Mouse (Mus musculus) stomach, postnatal 0 days (tissue): ENCODE measurements around the gene Cd4. TPM values are rescaled to one million over a fixed set of nuclear protein-coding genes. Genes with fewer than 3 reads are reported as not detected.

ENCODE experiments used
- ATAC-seq: fragments of 200-750 bp; cut with Nextera tagmentation; 2 replicates; pipeline ENCODE4 v1.8.0; 2017; ENCODE audit not compliant: low FRiP score, low TSS enrichment
- DNase-seq: peaks from one replicate; pipeline ENCODE4 v3.0.0-alpha.2; 2016; ENCODE audit warnings: low spot score
- H3K27ac ChIP-seq: fragments of 300-500 bp; sonication (generic); replicated peaks from 2 replicates; pipeline ENCODE4 v1.5.1; 2014; ENCODE audit warnings: mild to moderate bottlenecking, control low read depth
- H3K27me3 ChIP-seq: fragments of 300-500 bp; sonication (generic); 2 replicates; pipeline ENCODE4 v1.6.1; 2014; ENCODE audit warnings: low read length; ENCODE audit not compliant: control insufficient read depth, insufficient read depth
- H3K36me3 ChIP-seq: fragments of 300-500 bp; sonication (generic); 2 replicates; pipeline ENCODE4 v1.6.1; 2014; ENCODE audit warnings: low read length, mixed read lengths; ENCODE audit not compliant: control insufficient read depth, insufficient read depth
- H3K4me1 ChIP-seq: fragments of 300-500 bp; sonication (generic); replicated peaks from 2 replicates; pipeline ENCODE4 v1.6.1; 2014; ENCODE audit warnings: antibody characterized with exemption; ENCODE audit not compliant: control insufficient read depth, insufficient read depth
- H3K4me2 ChIP-seq: fragments of 300-500 bp; sonication (generic); replicated peaks from 2 replicates; pipeline ENCODE4 v1.6.1; 2014; ENCODE audit warnings: low read depth, mild to moderate bottlenecking, control low read depth, moderate library complexity
- H3K4me3 ChIP-seq: fragments of 300-500 bp; sonication (generic); 2 replicates; pipeline ENCODE4 v1.5.1; 2014; ENCODE audit warnings: low read depth, low read length, control low read depth
- H3K9ac ChIP-seq: fragments of 300-500 bp; sonication (generic); 2 replicates; pipeline ENCODE4 v1.6.1; 2014; ENCODE audit warnings: mild to moderate bottlenecking, low read length, control low read depth, mixed read lengths
- H3K9me3 ChIP-seq: fragments of 300-500 bp; sonication (generic); 2 replicates; pipeline ENCODE4 v1.6.1; 2016; ENCODE audit warnings: low read length; ENCODE audit not compliant: control insufficient read depth
- CTCF ChIP-seq: IDR thresholded peaks from 2 replicates; pipeline ENCODE4 v1.5.1; 2016; ENCODE audit warnings: antibody characterized with exemption, low read depth, mild to moderate bottlenecking, moderate library complexity
- EP300 ChIP-seq: optimal IDR thresholded peaks from 2 replicates; pipeline ENCODE3; 2016; ENCODE audit warnings: antibody characterized with exemption
- WGBS: fragments of 180-500 bp; shearing (Covaris S2); extraction: QIAGEN DNeasy Blood & Tissue Kit; methylation state at CpG from one replicate; pipeline ENCODE4 v1.1.7; 2014; 5-methylcytosine and 5-hydroxymethylcytosine counted together
- polyA plus RNA-seq: library from polyadenylated mRNA; unstranded; fragments of >200 nt; fragmentation: Nextera tagmentation; extraction: Ambion mirVana; gene quantifications from 2 replicates; pipeline ENCODE4 v1.2.1, GENCODE M21; 2015

Gene Cd4
- polyA plus RNA-seq, 1 experiment from 2014 or later: 0.45 TPM

DNA sequence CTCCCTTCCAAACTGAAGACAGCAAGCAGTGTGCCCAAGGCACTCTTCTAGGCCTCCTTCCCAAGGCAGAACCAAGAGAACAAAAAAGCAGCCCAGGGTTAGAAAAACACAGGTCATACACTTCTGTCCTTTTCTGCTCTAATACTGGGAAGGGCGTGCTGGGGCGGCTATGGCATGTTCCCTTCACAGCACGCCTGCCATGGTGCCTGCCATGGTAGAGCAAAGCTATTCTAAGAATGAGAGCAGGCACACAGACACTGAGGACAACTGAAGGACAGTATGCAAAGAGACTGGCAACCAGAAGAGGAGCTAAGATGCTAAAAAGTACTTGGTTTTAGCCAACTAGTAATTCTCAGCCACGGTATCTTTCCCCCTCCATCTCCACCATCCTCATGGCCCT, 66.0 kb downstream of the Cd4 start:
- Histone ChIP-seq H3K4me3 (no peak overlapping the region), H3K27ac (no peak overlapping the region), H3K4me2 (no peak overlapping the region), H3K27me3 (no peaks in the 10 kb centered on the region), H3K9me3 (no peaks in the 10 kb centered on the region), H3K4me1 (no peaks in the 10 kb centered on the region), H3K9ac (no peak overlapping the region), H3K36me3 (peaks cover 50% of the 10 kb centered on the region)
- TF ChIP-seq EP300: no peak
- TF ChIP-seq CTCF: no peak
- ATAC-seq: no peak
- DNase-seq: no peak
- WGBS: 91% methylated on average over 4 of the region's 4 CpGs

DNA sequence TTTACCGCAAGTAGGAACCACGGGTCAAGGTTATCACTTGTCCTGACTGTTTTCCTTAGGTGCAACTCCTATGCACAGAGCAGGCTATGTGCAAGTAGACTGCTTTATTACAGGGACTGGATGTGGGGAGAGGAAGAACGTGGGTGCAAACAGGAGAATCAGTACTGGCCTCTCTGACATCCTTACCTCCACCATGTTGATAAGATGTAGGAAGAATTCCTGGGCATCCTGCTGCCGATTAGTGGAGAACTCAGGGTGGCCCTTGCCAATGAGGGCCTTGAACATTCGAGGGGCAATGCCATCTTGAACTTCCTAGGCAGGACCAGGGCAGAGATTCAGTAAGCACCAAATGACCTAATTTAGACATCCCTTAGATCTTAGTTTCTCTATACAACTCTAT, 67.1 kb downstream of the Cd4 start:
- Histone ChIP-seq H3K4me3 (no peak overlapping the region), H3K4me2 (no peak overlapping the region), H3K9ac (no peak overlapping the region), H3K4me1 (no peaks in the 10 kb centered on the region), H3K27me3 (no peaks in the 10 kb centered on the region), H3K36me3 (peaks cover 51% of the 10 kb centered on the region), H3K27ac (no peak overlapping the region), H3K9me3 (no peaks in the 10 kb centered on the region)
- ATAC-seq: no peak
- WGBS: 94% methylated on average over 5 of the region's 5 CpGs
- TF ChIP-seq EP300 (no peak), CTCF (no peak)
- DNase-seq: no peak

DNA sequence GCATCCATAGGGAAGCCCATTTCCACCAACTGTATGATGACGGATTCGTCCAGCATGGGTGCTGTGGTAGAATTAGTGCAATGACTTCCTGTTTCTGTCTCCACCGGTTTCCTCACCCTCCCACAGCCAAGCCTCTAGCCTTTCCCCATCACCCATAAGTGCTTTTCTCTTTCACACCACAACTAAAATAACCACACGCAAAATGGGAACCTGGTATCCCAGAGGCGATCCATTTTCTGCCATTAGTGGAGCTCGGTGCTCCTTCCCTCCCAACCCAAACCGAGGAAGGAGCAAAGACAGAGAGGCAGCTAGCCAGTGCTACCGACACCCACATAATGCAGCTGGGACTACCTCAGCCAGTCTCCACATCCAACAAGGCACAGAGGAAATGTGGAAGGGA, 70.0 kb downstream of the Cd4 start:
- peaks cover 45% of the 10 kb centered on the region for H3K36me3 ChIP-seq
- peaks cover 4% of the 10 kb centered on the region for H3K4me1 ChIP-seq
- no peak overlapping the region for H3K4me3 ChIP-seq
- DNase-seq: no peak
- no peaks in the 10 kb centered on the region for H3K27me3 ChIP-seq
- 91% methylated on average over 8 of the region's 8 CpGs for WGBS
- H3K4me2 ChIP-seq: no peak overlapping the region
- no peaks in the 10 kb centered on the region for H3K9me3 ChIP-seq
- no peak overlapping the region for H3K27ac ChIP-seq
- TF ChIP-seq EP300 (no peak), CTCF (no peak)
- ATAC-seq: no peak
- no peak overlapping the region for H3K9ac ChIP-seq

DNA sequence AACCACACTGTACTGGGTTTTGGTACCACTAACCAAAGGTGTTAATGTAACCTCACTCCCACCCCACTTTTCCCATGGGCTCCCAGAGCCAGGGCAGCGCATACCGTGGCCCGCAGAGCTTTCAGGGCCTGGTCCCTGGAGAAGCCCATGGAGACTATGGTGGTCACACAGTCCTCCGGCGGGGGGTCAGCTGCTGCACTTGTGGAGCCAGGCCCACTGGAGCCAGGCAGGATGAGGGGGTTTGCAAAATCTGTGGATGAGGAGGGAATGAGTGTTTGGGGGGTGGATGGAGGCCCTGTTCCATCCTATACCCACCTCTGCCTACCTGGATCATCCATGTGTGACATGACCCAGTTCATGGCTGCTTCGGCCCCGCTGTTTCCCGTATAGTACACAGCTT, 70.5 kb downstream of the Cd4 start:
- H3K4me2 ChIP-seq: no peak overlapping the region
- DNase-seq (no peak), ATAC-seq (no peak)
- peaks cover 4% of the 10 kb centered on the region for H3K4me1 ChIP-seq
- H3K27ac ChIP-seq: no peak overlapping the region
- H3K36me3 ChIP-seq: peaks cover 44% of the 10 kb centered on the region
- H3K9ac ChIP-seq: no peak overlapping the region
- WGBS: 93% methylated on average over 8 of the region's 8 CpGs
- H3K27me3 ChIP-seq: no peaks in the 10 kb centered on the region
- TF ChIP-seq EP300 (no peak), CTCF (no peak)
- H3K9me3 ChIP-seq: no peaks in the 10 kb centered on the region
- H3K4me3 ChIP-seq: no peak overlapping the region

DNA sequence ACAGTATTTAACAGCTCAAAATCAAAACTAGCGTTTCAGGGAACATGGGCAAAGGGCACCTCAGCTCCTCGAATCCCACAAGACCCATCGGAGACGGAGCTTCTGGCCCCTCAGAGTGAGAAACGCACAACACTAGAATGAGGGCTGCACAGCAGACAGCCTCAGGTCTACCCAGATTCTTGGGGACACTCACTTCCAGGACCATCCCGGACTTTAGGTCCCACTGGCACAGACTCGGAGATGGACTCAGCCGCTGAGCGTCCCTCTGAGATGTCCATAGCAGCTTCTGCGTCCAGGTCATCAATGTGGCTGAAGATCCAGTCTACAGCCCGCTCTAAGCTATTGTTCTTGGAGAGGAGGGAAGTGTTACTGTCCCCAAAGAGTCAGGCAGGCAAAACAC, 70.9 kb downstream of the Cd4 start:
- H3K4me3 ChIP-seq: no peak overlapping the region
- no peak for TF ChIP-seq EP300
- no peak overlapping the region for H3K27ac ChIP-seq
- DNase-seq: no peak
- no peak for ATAC-seq
- no peaks in the 10 kb centered on the region for H3K9me3 ChIP-seq
- no peak overlapping the region for H3K4me2 ChIP-seq
- peaks cover 42% of the 10 kb centered on the region for H3K36me3 ChIP-seq
- 94% methylated on average over 11 of the region's 11 CpGs for WGBS
- H3K9ac ChIP-seq: no peak overlapping the region
- H3K27me3 ChIP-seq: no peaks in the 10 kb centered on the region
- H3K4me1 ChIP-seq: peaks cover 4% of the 10 kb centered on the region

DNA sequence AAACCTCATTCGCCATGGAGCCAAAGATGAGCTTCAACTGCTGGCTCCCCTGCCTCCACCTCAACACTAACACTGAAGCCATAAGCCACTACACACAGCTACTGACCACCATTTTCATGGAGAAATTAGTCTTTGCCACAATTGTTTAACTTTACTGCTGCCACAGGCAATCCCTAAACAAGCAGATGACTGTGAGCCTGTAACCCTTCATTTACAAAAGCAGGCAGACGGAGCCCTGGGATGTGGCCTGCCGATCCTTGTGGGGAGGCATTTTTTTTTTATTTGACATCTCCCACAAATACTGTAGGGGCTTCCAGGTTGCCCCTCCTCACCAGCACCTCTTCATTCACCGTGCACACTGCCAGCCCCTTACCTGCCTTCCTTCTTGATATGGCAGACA, 71.4 kb downstream of the Cd4 start:
- Histone ChIP-seq H3K4me1 (peaks cover 4% of the 10 kb centered on the region), H3K27me3 (no peaks in the 10 kb centered on the region), H3K27ac (no peak overlapping the region), H3K36me3 (peaks cover 42% of the 10 kb centered on the region), H3K4me3 (no peak overlapping the region), H3K9ac (no peak overlapping the region), H3K9me3 (no peaks in the 10 kb centered on the region), H3K4me2 (no peak overlapping the region)
- 72% methylated on average over 4 of the region's 4 CpGs for WGBS
- ATAC-seq (no peak), DNase-seq (no peak)
- TF ChIP-seq CTCF: no peak
- no peak for TF ChIP-seq EP300
